Mouse (Mus musculus) spleen, postnatal 4 days (tissue): ENCODE measurements around the gene Prkd2.

Experiments
- DNase-seq, 2 experiments: peaks; one replicate each; pipeline ENCODE4 v3.0.0; 2022; ENCODE audit warnings: low spot score in 2 of 2

Gene Prkd2

GRCm38 (mm10) chr7:16826571-16826970 is 16.1 kb upstream of the Prkd2 start:
- DNase-seq = no peak

GRCm38 (mm10) chr7:16827274-16827673 is 15.4 kb upstream of the Prkd2 start:
- DNase-seq = peak in 1 of 2 experiments; percentile 60

- DNase-seq = no peak
Measured at GRCm38 (mm10) chr7:16830449-16830848, 12.3 kb upstream of the Prkd2 start.

- peak in 1 of 2 experiments; percentile 65 for DNase-seq
Measured at GRCm38 (mm10) chr7:16837916-16838803, 4.5 kb upstream of the Prkd2 start.

- peak in 1 of 2 experiments; percentile 57 for DNase-seq
Measured at GRCm38 (mm10) chr7:16838804-16839426, 3.8 kb upstream of the Prkd2 start.

GRCm38 (mm10) chr7:16839427-16840108 is 3.1 kb upstream of the Prkd2 start:
- DNase-seq = peak in 1 of 2 experiments; percentile 56

- DNase-seq = peak in 1 of 2 experiments; percentile 58
Measured at GRCm38 (mm10) chr7:16840109-16840491, 2.6 kb upstream of the Prkd2 start.

- no peak for DNase-seq
Measured at GRCm38 (mm10) chr7:16841078-16841477, 1.6 kb upstream of the Prkd2 start.

GRCm38 (mm10) chr7:16841561-16842560 is 841 bp upstream of the Prkd2 start:
- peak; percentile 65 to 80 for DNase-seq

- DNase-seq = peak; percentile 54 to 80
Measured at GRCm38 (mm10) chr7:16843441-16844171, 904 bp downstream of the Prkd2 start.

- DNase-seq = no peak
Measured at GRCm38 (mm10) chr7:16844696-16845071, 2.0 kb downstream of the Prkd2 start.

GRCm38 (mm10) chr7:16845072-16845819 is 2.5 kb downstream of the Prkd2 start:
- DNase-seq = peak in 1 of 2 experiments; percentile 43

- DNase-seq = peak in 1 of 2 experiments; percentile 16
Measured at GRCm38 (mm10) chr7:16845820-16846167, 3.1 kb downstream of the Prkd2 start.

- DNase-seq = no peak
Measured at GRCm38 (mm10) chr7:16846775-16847174, 4.1 kb downstream of the Prkd2 start.

- no peak for DNase-seq
Measured at GRCm38 (mm10) chr7:16847507-16847906, 4.8 kb downstream of the Prkd2 start.

GRCm38 (mm10) chr7:16848579-16848978 is 5.9 kb downstream of the Prkd2 start:
- DNase-seq = peak in 1 of 2 experiments; percentile 81

- DNase-seq = no peak
Measured at GRCm38 (mm10) chr7:16851636-16852035, 8.9 kb downstream of the Prkd2 start.

- DNase-seq = no peak
Measured at GRCm38 (mm10) chr7:16853302-16853831, 10.7 kb downstream of the Prkd2 start.

GRCm38 (mm10) chr7:16858336-16858735 is 15.6 kb downstream of the Prkd2 start:
- DNase-seq = peak; percentile 51 to 85
